Mouse (Mus musculus) induced T-regulatory cell, adult 2 months (primary cell): ENCODE data around the gene Scamp2.

Experiments
- DNase-seq: peaks from one replicate; pipeline ENCODE4 v3.0.0-alpha.2; 2012; ENCODE audit warnings: low read depth

Scamp2 gene

DNA sequence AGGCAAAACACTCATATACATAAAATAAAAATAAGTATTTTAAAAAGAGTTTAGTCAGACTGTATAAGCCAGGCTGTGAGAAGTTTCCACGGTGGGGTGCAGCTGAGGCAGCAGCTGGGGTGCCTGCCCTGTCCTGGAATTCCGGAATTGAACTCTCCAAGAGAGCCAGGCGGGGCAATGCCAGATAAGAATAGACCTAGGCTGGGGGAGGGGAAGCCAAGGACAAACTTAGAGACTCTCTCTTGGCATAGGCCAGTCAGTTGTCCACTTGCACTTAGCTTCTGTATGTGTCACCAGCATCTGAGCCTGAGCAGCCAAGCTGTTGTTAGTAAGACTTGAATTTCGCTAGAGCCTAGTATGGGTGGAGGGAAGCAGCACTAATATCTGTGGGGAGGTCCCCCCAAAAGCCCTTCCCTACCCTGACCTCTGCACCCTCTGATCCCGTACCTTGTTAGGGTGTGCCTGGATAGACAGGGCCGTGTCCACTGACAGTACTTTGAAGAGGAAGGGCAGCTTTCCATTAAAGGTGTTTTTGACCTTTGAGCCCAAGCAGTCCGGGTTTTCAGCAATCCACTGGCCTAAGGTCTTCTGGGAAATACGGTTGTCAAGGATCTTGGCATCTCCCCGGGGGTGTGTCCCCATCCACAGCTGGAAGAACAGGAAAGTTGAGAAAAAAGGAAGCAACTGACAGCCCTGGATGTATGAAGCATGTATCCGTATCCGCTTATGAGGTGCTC lies 10.4 kb upstream of the Scamp2 start:
- no peak for DNase-seq

DNA sequence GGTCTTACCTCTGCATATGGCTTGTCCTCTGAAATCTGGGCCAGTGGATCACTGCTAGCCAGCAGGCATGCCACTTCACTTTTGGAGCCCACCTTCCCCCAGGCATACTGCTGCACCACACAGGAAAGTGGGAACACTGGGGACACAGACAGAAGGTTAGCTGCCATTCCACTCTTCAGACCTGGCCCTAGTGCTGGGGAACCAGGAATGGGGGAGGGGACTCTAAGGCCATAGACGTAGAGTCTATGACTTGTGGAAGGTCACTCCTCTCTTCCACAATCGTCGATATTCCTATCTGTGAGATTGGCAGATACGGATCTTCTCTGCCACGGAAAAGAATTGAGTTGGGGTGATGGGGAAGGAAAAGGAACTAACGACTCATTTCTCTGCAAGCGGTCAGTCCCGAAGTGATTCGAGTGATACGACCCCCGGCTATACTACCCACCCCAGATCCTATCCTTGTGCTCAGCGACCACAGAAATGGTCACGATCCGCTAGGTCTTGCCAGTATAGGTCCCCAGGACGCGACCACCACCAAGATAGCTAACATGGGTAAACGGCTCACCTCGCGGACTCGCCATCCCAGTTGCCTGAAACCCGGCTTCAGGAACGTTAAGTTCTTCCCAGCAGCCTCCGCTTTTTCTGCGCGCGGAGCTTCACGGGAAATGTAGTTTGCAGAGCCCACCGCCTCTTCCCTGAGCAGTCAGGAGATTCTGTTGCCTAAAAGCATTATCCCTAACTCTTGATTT lies 8.4 kb upstream of the Scamp2 start, which contains the start of gene Mpi:
TSS of gene Mpi (minus strand) at position 625 of the 749 bp plus-strand sequence.
- DNase-seq, result peak; percentile 62

- DNase-seq, result no peak
These were observed 7.6 kb upstream of the Scamp2 start for GRCm38 (mm10) chr9:57553119-57553518.

- no peak for DNase-seq
These were observed 6.0 kb upstream of the Scamp2 start for GRCm38 (mm10) chr9:57554753-57555152.

- no peak for DNase-seq
These were observed 3.5 kb upstream of the Scamp2 start for GRCm38 (mm10) chr9:57557215-57557614.

- no peak for DNase-seq
These were observed 2.1 kb upstream of the Scamp2 start for GRCm38 (mm10) chr9:57558625-57559024.

GRCm38 (mm10) chr9:57559568-57559967 lies 1.2 kb upstream of the Scamp2 start:
- peak; percentile 21 for DNase-seq

- no peak for DNase-seq
These were observed 480 bp upstream of the Scamp2 start for GRCm38 (mm10) chr9:57560263-57560662.

DNA sequence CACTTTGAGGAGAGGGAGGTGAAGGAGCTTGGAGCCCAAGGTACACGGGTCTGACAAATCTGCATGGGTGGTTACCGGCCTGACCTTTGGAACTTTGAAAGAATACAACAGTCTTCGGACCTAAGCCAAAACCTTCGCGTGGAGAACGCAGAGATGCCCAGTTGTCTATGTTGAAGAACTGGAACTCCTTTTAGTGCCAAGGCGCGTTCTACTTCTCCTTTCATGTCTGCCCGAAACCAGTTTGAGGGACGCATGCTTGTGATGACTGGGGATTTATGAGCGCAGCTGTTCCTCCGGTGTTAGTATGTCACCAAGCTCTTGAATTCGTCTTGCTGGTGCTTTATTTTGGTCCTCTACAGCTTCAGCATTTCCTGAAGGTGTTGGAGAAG lies 962 bp downstream of the Scamp2 start:
- DNase-seq, result peak; percentile 40

GRCm38 (mm10) chr9:57562896-57563372 lies 2.2 kb downstream of the Scamp2 start:
- DNase-seq, result peak; percentile 39

GRCm38 (mm10) chr9:57564609-57565008 lies 3.9 kb downstream of the Scamp2 start:
- no peak for DNase-seq

DNA sequence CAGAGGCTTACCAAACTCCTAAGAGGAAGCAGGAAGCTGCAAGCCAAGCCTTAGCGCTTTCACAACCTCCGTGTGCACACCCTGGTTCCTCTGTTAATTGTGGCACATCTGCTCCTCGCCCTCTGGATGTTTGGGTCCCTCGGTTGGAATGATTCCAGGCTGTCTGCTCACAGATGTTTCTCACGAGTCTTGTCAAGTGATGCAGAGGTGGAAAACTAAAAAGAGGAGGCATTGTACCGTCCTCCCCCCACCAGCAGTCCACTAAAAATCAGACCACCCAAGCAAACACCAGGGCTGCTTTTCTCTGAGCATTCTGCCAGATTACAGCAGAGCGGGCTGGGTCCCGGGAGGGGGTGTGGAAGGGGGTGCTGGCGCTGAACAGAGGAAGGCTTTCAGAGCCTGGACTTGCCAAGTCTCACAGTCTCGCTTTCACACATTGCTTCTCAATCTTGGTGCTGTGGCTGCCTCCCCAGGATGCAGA lies 5.0 kb downstream of the Scamp2 start:
- no peak for DNase-seq

DNA sequence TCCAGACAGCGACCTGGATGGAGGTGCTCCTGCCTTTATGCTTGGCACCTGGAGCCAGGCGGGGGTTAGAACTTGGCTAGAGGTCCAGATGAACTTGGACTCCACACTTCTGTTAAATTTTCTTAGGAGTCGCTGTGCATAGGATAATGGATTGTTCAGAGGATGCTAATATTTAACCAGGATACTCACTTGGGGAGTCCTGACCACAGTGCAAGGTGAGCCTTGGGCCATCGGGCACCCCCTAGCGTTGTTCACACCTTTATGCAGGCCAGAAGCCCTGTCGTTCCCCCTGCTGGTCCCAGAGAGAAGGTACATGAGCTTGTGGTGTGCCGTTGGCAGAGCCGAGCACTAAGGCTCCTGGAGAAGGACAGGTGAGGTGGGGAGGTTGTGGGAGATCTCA lies 6.1 kb downstream of the Scamp2 start:
- no peak for DNase-seq

DNA sequence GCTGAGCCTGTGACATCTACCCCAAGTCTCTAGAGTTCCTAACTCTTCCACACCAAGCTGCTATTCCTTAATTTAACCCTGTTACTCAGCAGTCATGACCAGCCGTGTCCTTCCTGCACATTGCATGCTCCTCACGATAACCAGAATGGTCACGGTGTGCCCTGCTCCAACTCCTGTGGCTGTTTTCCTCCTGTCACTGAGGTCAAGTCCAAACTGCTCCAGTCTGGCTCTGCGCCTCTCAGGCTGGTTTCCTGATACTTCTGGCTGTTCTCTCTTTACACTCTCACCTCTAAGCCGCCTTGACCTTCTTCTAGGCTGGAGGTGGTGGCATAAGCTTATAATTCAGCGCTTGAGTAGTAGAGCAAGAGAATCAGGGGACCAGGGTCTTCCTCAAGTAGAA lies 7.8 kb downstream of the Scamp2 start:
- DNase-seq, result no peak

GRCm38 (mm10) chr9:57574397-57574796 lies 13.7 kb downstream of the Scamp2 start:
- no peak for DNase-seq

DNA sequence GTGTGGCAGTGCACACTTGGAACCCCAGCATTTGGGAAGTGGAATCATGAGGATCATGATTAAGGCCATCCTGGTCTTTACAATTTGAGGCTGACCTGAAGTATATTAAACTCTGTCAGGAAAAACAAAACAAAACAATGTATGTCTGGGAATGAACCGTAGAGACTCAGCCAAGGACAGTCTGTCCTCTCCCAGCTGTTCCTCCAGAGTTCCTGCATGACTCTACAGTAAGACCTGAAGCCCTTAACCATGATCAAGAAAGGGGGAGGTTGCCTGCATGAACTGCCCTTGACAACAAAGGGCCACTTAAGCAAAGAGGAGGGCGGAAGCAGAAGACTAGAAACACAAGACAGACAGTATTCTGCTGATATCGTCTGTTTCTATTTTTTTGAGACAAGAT lies 14.8 kb downstream of the Scamp2 start:
- DNase-seq, result no peak

DNA sequence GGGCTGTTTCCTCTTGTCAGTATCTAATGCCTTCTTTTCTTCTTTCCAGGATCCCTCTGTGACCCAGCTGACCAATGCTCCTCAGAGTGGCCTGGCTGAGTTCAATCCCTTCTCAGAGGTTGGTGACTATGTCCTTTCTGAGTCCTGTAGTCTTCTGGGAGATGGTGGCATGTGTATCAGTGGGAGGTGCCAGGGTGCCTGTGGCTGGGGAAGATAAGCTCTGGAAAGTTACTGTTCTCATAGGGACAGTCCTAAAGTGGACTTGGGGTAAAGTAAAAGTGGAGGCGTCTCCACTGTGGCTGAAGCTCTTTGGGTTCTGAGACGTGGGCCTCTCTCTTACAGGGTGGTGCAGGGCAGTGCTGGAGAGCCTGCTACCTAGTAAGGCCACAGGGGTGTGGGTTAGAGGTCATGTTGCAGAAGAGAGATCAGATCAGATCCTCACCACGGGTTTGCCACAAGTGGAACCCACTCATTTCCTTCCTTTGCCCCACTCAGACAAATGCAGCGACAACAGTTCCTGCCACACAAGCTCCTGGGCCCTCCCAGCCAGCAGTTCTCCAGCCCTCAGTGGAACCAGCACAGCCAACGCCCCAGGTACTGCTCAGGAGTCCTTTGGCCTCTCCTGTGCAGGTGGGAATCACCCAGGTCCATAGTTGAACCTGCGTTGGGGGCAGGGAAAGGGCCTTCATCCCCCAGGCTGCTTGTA lies 16.6 kb downstream of the Scamp2 start:
- DNase-seq, result peak; percentile 65

- DNase-seq, result peak; percentile 67
These were observed 24.2 kb downstream of the Scamp2 start for GRCm38 (mm10) chr9:57584991-57585390.

GRCm38 (mm10) chr9:57589224-57590126 lies 28.7 kb downstream of the Scamp2 start, which contains the start of gene Ulk3:
Ulk3 (plus strand) TSS chr9:57589452.
- peak; percentile 87 for DNase-seq

GRCm38 (mm10) chr9:57590726-57591125 lies 30.0 kb downstream of the Scamp2 start:
- DNase-seq, result peak; percentile 24

DNA sequence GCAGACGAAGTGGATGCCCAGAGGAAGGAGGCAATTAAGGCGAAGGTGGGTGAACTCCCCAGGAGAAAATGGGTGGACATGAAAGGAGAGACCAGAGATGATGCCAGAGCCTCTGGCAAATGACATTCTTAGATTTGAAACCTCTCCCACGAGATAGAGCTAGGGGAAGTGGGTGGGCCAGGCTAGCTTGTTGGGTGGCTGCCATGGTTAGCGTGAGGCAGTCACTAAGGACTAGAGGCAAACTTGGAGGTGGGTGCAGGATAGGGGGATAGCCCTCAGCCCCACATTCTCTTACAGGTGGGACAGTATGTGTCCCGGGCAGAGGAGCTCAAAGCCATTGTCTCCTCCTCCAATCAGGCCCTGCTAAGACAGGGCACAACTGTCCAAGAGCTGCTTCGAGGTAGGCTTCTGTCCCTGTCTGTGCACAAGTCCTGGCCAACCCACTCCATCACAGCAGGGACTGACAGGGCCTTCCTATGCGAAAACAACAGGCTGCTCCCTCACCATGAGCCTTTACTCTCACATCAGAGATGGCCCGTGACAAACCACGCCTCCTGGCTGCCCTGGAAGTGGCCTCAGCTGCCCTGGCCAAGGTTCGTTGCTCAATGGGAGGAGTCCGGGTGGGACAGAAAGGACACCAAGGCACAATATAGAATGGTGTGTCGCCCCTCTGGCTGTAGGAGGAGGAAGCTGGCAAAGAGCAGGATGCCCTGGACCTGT lies 32.9 kb downstream of the Scamp2 start:
- DNase-seq, result no peak
